Mouse (Mus musculus) activated CD4-positive, CD25-positive, alpha-beta regulatory T cell, adult 4 months (primary cell): ENCODE results near the gene H1f0. TPM values are rescaled to one million over a fixed set of nuclear protein-coding genes. Genes with fewer than 3 reads are reported as not detected.

Source experiments
- ATAC-seq: one replicate; pipeline ENCODE4 v1.8.0; 2017
- polyA plus RNA-seq, 2 experiments: library from polyadenylated mRNA; unstranded; fragments of 100-300 nt; shearing (Covaris generic); gene quantifications; one replicate each; pipeline ENCODE4 v1.2.1; 2017

Gene H1f0
- polyA plus RNA-seq, result 10 to 100 TPM; 37.2 to 37.8 TPM

GRCm38 (mm10) chr15:79028237-79028738, at the start of gene H1f0:
Gene H1f0 (plus strand): TSS chr15:79028450.
- peak; percentile 68 for ATAC-seq

- ATAC-seq, result no peak
Observed at GRCm38 (mm10) chr15:78978875-78979274, 49.4 kb upstream of the H1f0 start.

- ATAC-seq, result no peak
Observed at GRCm38 (mm10) chr15:78980084-78980483, 48.2 kb upstream of the H1f0 start.

- peak; percentile 76 for ATAC-seq
Observed at GRCm38 (mm10) chr15:78982658-78983435, 45.4 kb upstream of the H1f0 start.

GRCm38 (mm10) chr15:78983436-78984285, 44.6 kb upstream of the H1f0 start:
- peak; percentile 78 for ATAC-seq

GRCm38 (mm10) chr15:78984286-78984778, 43.9 kb upstream of the H1f0 start:
- no peak for ATAC-seq

- ATAC-seq, result no peak
Observed at GRCm38 (mm10) chr15:78986536-78987220, 41.6 kb upstream of the H1f0 start.

- no peak for ATAC-seq
Observed at GRCm38 (mm10) chr15:78988499-78988971, 39.7 kb upstream of the H1f0 start.

- ATAC-seq, result no peak
Observed at GRCm38 (mm10) chr15:78989152-78990092, 38.8 kb upstream of the H1f0 start.

GRCm38 (mm10) chr15:78990093-78990463, 38.2 kb upstream of the H1f0 start:
- ATAC-seq, result no peak

GRCm38 (mm10) chr15:78990970-78991525, 37.2 kb upstream of the H1f0 start:
- ATAC-seq, result no peak

GRCm38 (mm10) chr15:78992235-78992634, 36.0 kb upstream of the H1f0 start:
- ATAC-seq, result no peak

- no peak for ATAC-seq
Observed at GRCm38 (mm10) chr15:78992925-78993324, 35.3 kb upstream of the H1f0 start.

- no peak for ATAC-seq
Observed at GRCm38 (mm10) chr15:78995916-78996315, 32.3 kb upstream of the H1f0 start.

GRCm38 (mm10) chr15:78996663-78997062, 31.6 kb upstream of the H1f0 start:
- no peak for ATAC-seq

- ATAC-seq, result no peak
Observed at GRCm38 (mm10) chr15:78998348-78998747, 29.9 kb upstream of the H1f0 start.

- no peak for ATAC-seq
Observed at GRCm38 (mm10) chr15:78999586-78999985, 28.7 kb upstream of the H1f0 start.

GRCm38 (mm10) chr15:79000357-79000791, 27.9 kb upstream of the H1f0 start:
- ATAC-seq, result no peak

GRCm38 (mm10) chr15:79001559-79001958, 26.7 kb upstream of the H1f0 start:
- no peak for ATAC-seq

- ATAC-seq, result no peak
Observed at GRCm38 (mm10) chr15:79002036-79002435, 26.2 kb upstream of the H1f0 start.

- ATAC-seq, result no peak
Observed at GRCm38 (mm10) chr15:79003079-79003478, 25.2 kb upstream of the H1f0 start.
